Mouse (Mus musculus) right cerebral cortex, adult 18-20 months (tissue): ENCODE measurements around the gene Ogdhl.
"Not testable (repeated sequence)": the region's sequence is repeated elsewhere in the genome, so short reads cannot be mapped to it uniquely, and the experiment has no call there.

Source experiments
- DNase-seq: peaks from one replicate; pipeline ENCODE4 v3.0.0; 2022; ENCODE audit warnings: mixed read lengths

The Ogdhl gene

GRCm38 (mm10) chr14:32321732-32322685 lies at the start of gene Ogdhl:
Gene Ogdhl (plus strand): TSS chr14:32322019.
- peak; percentile 86 for DNase-seq

- DNase-seq: peak; percentile 75
These were observed 20.2 kb upstream of the Ogdhl start for GRCm38 (mm10) chr14:32301622-32302021.

- no peak for DNase-seq
These were observed 19.4 kb upstream of the Ogdhl start for GRCm38 (mm10) chr14:32302423-32302822.

GRCm38 (mm10) chr14:32304921-32305320 lies 16.9 kb upstream of the Ogdhl start:
- no peak for DNase-seq

GRCm38 (mm10) chr14:32309876-32310275 lies 11.9 kb upstream of the Ogdhl start:
- DNase-seq: peak; percentile 75

GRCm38 (mm10) chr14:32311381-32312035 lies 10.3 kb upstream of the Ogdhl start:
- DNase-seq: no peak

GRCm38 (mm10) chr14:32317822-32318221 lies 4.0 kb upstream of the Ogdhl start:
- DNase-seq: no peak

- DNase-seq: peak; percentile 31
These were observed 1.4 kb downstream of the Ogdhl start for GRCm38 (mm10) chr14:32323221-32323620.

- DNase-seq: no peak
These were observed 5.5 kb downstream of the Ogdhl start for GRCm38 (mm10) chr14:32327366-32327765.

- no peak for DNase-seq
These were observed 11.0 kb downstream of the Ogdhl start for GRCm38 (mm10) chr14:32332515-32333445.

GRCm38 (mm10) chr14:32336021-32336420 lies 14.2 kb downstream of the Ogdhl start:
- DNase-seq: no peak

GRCm38 (mm10) chr14:32336547-32336946 lies 14.7 kb downstream of the Ogdhl start:
- no peak for DNase-seq

- DNase-seq: no peak
These were observed 20.0 kb downstream of the Ogdhl start for GRCm38 (mm10) chr14:32341823-32342222.

GRCm38 (mm10) chr14:32344176-32344575 lies 22.4 kb downstream of the Ogdhl start:
- DNase-seq: no peak

GRCm38 (mm10) chr14:32344694-32345093 lies 22.9 kb downstream of the Ogdhl start:
- no peak for DNase-seq

GRCm38 (mm10) chr14:32347307-32347706 lies 25.5 kb downstream of the Ogdhl start:
- DNase-seq: no peak

- DNase-seq: not testable (repeated sequence)
These were observed 29.5 kb downstream of the Ogdhl start for GRCm38 (mm10) chr14:32351181-32351920.

GRCm38 (mm10) chr14:32364359-32364758 lies 42.5 kb downstream of the Ogdhl start:
- DNase-seq: no peak

GRCm38 (mm10) chr14:32369756-32370155 lies 47.9 kb downstream of the Ogdhl start:
- DNase-seq: no peak

GRCm38 (mm10) chr14:32372510-32372909 lies 50.7 kb downstream of the Ogdhl start:
- DNase-seq: no peak

- no peak for DNase-seq
These were observed 57.7 kb downstream of the Ogdhl start for GRCm38 (mm10) chr14:32379395-32380098.
